Mouse (Mus musculus) embryonic stem cell, embryonic (primary cell): ENCODE measurements at regions not wholly inside any gene's neighbourhood (a gene's known extent, or its start where the extent isn't known, plus 50 kb on each side); places are given as distances from the start of the nearest gene placed in this dataset.

Source experiments
- CTCF ChIA-PET, 4 experiments: fragments of 300-600 bp in 2 of 4; fragments of 350-600 bp in 2 of 4; sonication (Branson Sonifier 250); formaldehyde crosslinking; loops; one replicate each; lab custom pipeline; 2022; ENCODE audit warnings: inconsistent platforms in 2 of 4; lab: Charles Lee
- POLR2A ChIA-PET, 4 experiments: fragments of 300-600 bp in 2 of 4; fragments of 350-600 bp in 2 of 4; sonication (Branson Sonifier 250); formaldehyde crosslinking; loops; one replicate each; lab custom pipeline; 2022; ENCODE audit warnings: antibody characterized with exemption in 4 of 4, inconsistent platforms in 1 of 4; lab: Charles Lee

- ChIA-PET POLR2A (interaction anchor here in 1 of 4 experiments (1.1 kb wide), 1 partner anchor 9 kb away, joined by 3 read pairs; no protein-coding TSS in a partner anchor), CTCF (interaction anchor here in 1 of 4 experiments (0.6 kb wide), 1 partner anchor 470 kb away, joined by 3 read pairs; no protein-coding TSS in a partner anchor)
These were observed 517.6 kb downstream of the Zfp536 start for GRCm38 (mm10) chr7:37255840-37256239.

GRCm38 (mm10) chr7:37259293-37259692 is 514.1 kb downstream of the Zfp536 start:
- POLR2A ChIA-PET: interaction anchor here in 1 of 4 experiments (0.6 to 0.7 kb wide), 2 partner anchors 15 to 496 kb away, joined by 4 to 5 read pairs; no protein-coding TSS in a partner anchor
- CTCF ChIA-PET: interaction anchor here (0.5 to 1.1 kb wide), 17 partner anchors 12 to 575 kb away, joined by 3 to 7 read pairs (median 3); no protein-coding TSS in a partner anchor

- ChIA-PET POLR2A (interaction anchor here in 1 of 4 experiments (0.6 to 1.2 kb wide), 2 partner anchors 35 to 200 kb away, joined by 3 to 4 read pairs; no protein-coding TSS in a partner anchor), CTCF (interaction anchor here in 3 of 4 experiments (0.6 to 1.7 kb wide), 5 partner anchors 15 to 1221 kb away, joined by 3 to 4 read pairs (median 3); no protein-coding TSS in a partner anchor)
These were observed 510.6 kb downstream of the Zfp536 start for GRCm38 (mm10) chr7:37262846-37263245.

GRCm38 (mm10) chr7:37267404-37267803 is 506.0 kb downstream of the Zfp536 start:
- ChIA-PET CTCF (interaction anchor here in 1 of 4 experiments (0.6 kb wide), 1 partner anchor 78 kb away, joined by 5 read pairs; no protein-coding TSS in a partner anchor), POLR2A (interaction anchor here in 1 of 4 experiments (0.7 kb wide), 1 partner anchor 71 kb away, joined by 3 read pairs; no protein-coding TSS in a partner anchor)

GRCm38 (mm10) chr7:37270841-37271240 is 502.6 kb downstream of the Zfp536 start:
- CTCF ChIA-PET: no interaction called here
- POLR2A ChIA-PET: no interaction called here

GRCm38 (mm10) chr7:37290018-37290417 is 483.4 kb downstream of the Zfp536 start:
- POLR2A ChIA-PET: interaction anchor here in 2 of 4 experiments (0.9 to 2.8 kb wide), 2 partner anchors 16 to 32 kb away, joined by 3 to 16 read pairs; no protein-coding TSS in a partner anchor
- CTCF ChIA-PET: interaction anchor here in 1 of 4 experiments (0.7 to 1.0 kb wide), 2 partner anchors 16 to 17 kb away, joined by 5 to 9 read pairs; no protein-coding TSS in a partner anchor

GRCm38 (mm10) chr7:37290493-37291045 is 482.9 kb downstream of the Zfp536 start:
- ChIA-PET CTCF (interaction anchor here in 2 of 4 experiments (0.6 to 1.0 kb wide), 3 partner anchors 15 to 185 kb away, joined by 5 to 9 read pairs (median 5); no protein-coding TSS in a partner anchor), POLR2A (interaction anchor here in 3 of 4 experiments (0.9 to 2.8 kb wide), 4 partner anchors 9 to 31 kb away, joined by 3 to 16 read pairs (median 4); no protein-coding TSS in a partner anchor)

- CTCF ChIA-PET: interaction anchor here in 2 of 4 experiments (0.6 kb wide), 2 partner anchors 33 to 767 kb away, joined by 3 to 6 read pairs; no protein-coding TSS in a partner anchor
These were observed 481.7 kb downstream of the Zfp536 start for GRCm38 (mm10) chr7:37291726-37292125.

GRCm38 (mm10) chr7:37292554-37292953 is 480.9 kb downstream of the Zfp536 start:
- ChIA-PET CTCF (no interaction called here), POLR2A (no interaction called here)

More at GRCm38 (mm10) chr7:37291726-37292125, 481.7 kb downstream of the Zfp536 start:
- POLR2A ChIA-PET: interaction anchor here (0.5 to 2.8 kb wide), 6 partner anchors 8 to 957 kb away, joined by 3 to 16 read pairs (median 4); no protein-coding TSS in a partner anchor

- ChIA-PET CTCF (interaction anchor here in 3 of 4 experiments (0.6 to 0.9 kb wide), 3 partner anchors 8 to 389 kb away, joined by 3 to 6 read pairs (median 3); no protein-coding TSS in a partner anchor), POLR2A (interaction anchor here in 2 of 4 experiments (1.2 kb wide), 2 partner anchors 8 kb away, joined by 3 read pairs; no protein-coding TSS in a partner anchor)
These were observed 474.6 kb downstream of the Zfp536 start for GRCm38 (mm10) chr7:37298888-37299287.

- ChIA-PET POLR2A (interaction anchor here in 2 of 4 experiments (1.0 to 3.3 kb wide), 2 partner anchors 15 to 25 kb away, joined by 3 to 16 read pairs; no protein-coding TSS in a partner anchor), CTCF (interaction anchor here in 2 of 4 experiments (0.6 to 0.7 kb wide), 2 partner anchors 15 to 1688 kb away, joined by 4 to 5 read pairs; no protein-coding TSS in a partner anchor)
These were observed 468.0 kb downstream of the Zfp536 start for GRCm38 (mm10) chr7:37305463-37305862.

GRCm38 (mm10) chr7:37307191-37307590 is 466.2 kb downstream of the Zfp536 start:
- ChIA-PET CTCF (interaction anchor here in 3 of 4 experiments (0.6 to 1.3 kb wide), 12 partner anchors 8 to 719 kb away, joined by 3 to 14 read pairs (median 4); no protein-coding TSS in a partner anchor), POLR2A (interaction anchor here (0.5 to 3.3 kb wide), 16 partner anchors 9 to 709 kb away, joined by 3 to 16 read pairs (median 4); no protein-coding TSS in a partner anchor)

- CTCF ChIA-PET: interaction anchor here (0.6 to 2.1 kb wide), 25 partner anchors 10 to 1503 kb away, joined by 3 to 11 read pairs (median 4); no protein-coding TSS in a partner anchor
- POLR2A ChIA-PET: interaction anchor here in 2 of 4 experiments (0.7 to 1.6 kb wide), 5 partner anchors 10 to 92 kb away, joined by 3 to 8 read pairs (median 3); no protein-coding TSS in a partner anchor
These were observed 448.8 kb downstream of the Zfp536 start for GRCm38 (mm10) chr7:37324653-37325052.

- CTCF ChIA-PET: interaction anchor here in 2 of 4 experiments (0.7 to 1.5 kb wide), 3 partner anchors 12 to 131 kb away, joined by 3 to 6 read pairs (median 5); no protein-coding TSS in a partner anchor
These were observed 440.0 kb downstream of the Zfp536 start for GRCm38 (mm10) chr7:37333451-37333850.

GRCm38 (mm10) chr7:37335212-37335611 is 438.2 kb downstream of the Zfp536 start:
- POLR2A ChIA-PET: no interaction called here

More at GRCm38 (mm10) chr7:37333451-37333850, 440.0 kb downstream of the Zfp536 start:
- POLR2A ChIA-PET: interaction anchor here in 1 of 4 experiments (0.6 to 0.7 kb wide), 3 partner anchors 18 to 795 kb away, joined by 3 to 8 read pairs (median 4); no protein-coding TSS in a partner anchor

GRCm38 (mm10) chr7:37336171-37336850 is 437.1 kb downstream of the Zfp536 start:
- ChIA-PET POLR2A (no interaction called here), CTCF (no interaction called here)

More at GRCm38 (mm10) chr7:37335212-37335611, 438.2 kb downstream of the Zfp536 start:
- CTCF ChIA-PET: interaction anchor here in 1 of 4 experiments (0.8 kb wide), 1 partner anchor 11 kb away, joined by 7 read pairs; no protein-coding TSS in a partner anchor

- CTCF ChIA-PET: interaction anchor here in 2 of 4 experiments (0.5 to 1.1 kb wide), 3 partner anchors 9 to 1258 kb away, joined by 3 to 9 read pairs (median 5); no protein-coding TSS in a partner anchor
- POLR2A ChIA-PET: no interaction called here
These were observed 436.4 kb downstream of the Zfp536 start for GRCm38 (mm10) chr7:37336851-37337531.
